Mouse (Mus musculus) forebrain, postnatal 0 days (tissue): ENCODE data around the gene Wfdc11. TPM values are rescaled to one million over a fixed set of nuclear protein-coding genes. Genes with fewer than 3 reads are reported as not detected.
"Not testable (repeated sequence)": the region's sequence is repeated elsewhere in the genome, so short reads cannot be mapped to it uniquely, and the experiment has no call there.

Experiments
- ATAC-seq: fragments of 200-750 bp; cut with Nextera tagmentation; 2 replicates; pipeline ENCODE4 v1.8.0; 2017; ENCODE audit warnings: mild to moderate bottlenecking, moderate library complexity
- DNase-seq: peaks from one replicate; pipeline ENCODE4 v3.0.0-alpha.2; 2015
- H3K27ac ChIP-seq: fragments of 300-500 bp; sonication (generic); 2 replicates; pipeline ENCODE4 v1.5.1; 2014; ENCODE audit warnings: low read depth, mild to moderate bottlenecking, antibody characterized with exemption, low read length, moderate library complexity, mixed read lengths
- H3K27me3 ChIP-seq: fragments of 300-500 bp; sonication (generic); 2 replicates; pipeline ENCODE4 v1.6.1; 2014; ENCODE audit warnings: mild to moderate bottlenecking, low read length, mixed read lengths; ENCODE audit not compliant: insufficient read depth
- H3K36me3 ChIP-seq: fragments of 300-500 bp; sonication (generic); 2 replicates; pipeline ENCODE4 v1.6.1; 2014; ENCODE audit warnings: mild to moderate bottlenecking, moderate library complexity; ENCODE audit not compliant: insufficient read depth
- H3K4me1 ChIP-seq: fragments of 300-500 bp; sonication (generic); 2 replicates; pipeline ENCODE4 v1.6.1; 2014; ENCODE audit warnings: antibody characterized with exemption; ENCODE audit not compliant: insufficient read depth
- H3K4me2 ChIP-seq: fragments of 300-500 bp; sonication (generic); 2 replicates; pipeline ENCODE4 v1.6.1; 2014; ENCODE audit warnings: low read depth, mild to moderate bottlenecking, moderate library complexity
- H3K4me3 ChIP-seq: fragments of 300-500 bp; sonication (generic); 2 replicates; pipeline ENCODE4 v1.5.1; 2014; ENCODE audit warnings: low read depth, low read length, mixed read lengths
- H3K9ac ChIP-seq: fragments of 300-500 bp; sonication (generic); 2 replicates; pipeline ENCODE4 v1.6.1; 2014; ENCODE audit warnings: mild to moderate bottlenecking
- H3K9me3 ChIP-seq: fragments of 300-500 bp; sonication (generic); 2 replicates; pipeline ENCODE4 v1.6.1; 2016; ENCODE audit warnings: low read length
- CTCF ChIP-seq: sonication (generic); IDR thresholded peaks from 2 replicates; pipeline ENCODE4 v1.5.1; 2016; ENCODE audit warnings: antibody characterized with exemption, control low read depth, low read depth
- WGBS: fragments of 180-500 bp; shearing (Covaris S2); extraction: QIAGEN DNeasy Blood & Tissue Kit; methylation state at CpG from one replicate; pipeline ENCODE4 v1.1.7; 2014; 5-methylcytosine and 5-hydroxymethylcytosine counted together
- polyA plus RNA-seq: library from polyadenylated mRNA; unstranded; fragments of >200 nt; fragmentation: Nextera tagmentation; extraction: Ambion mirVana; gene quantifications from 2 replicates; pipeline ENCODE4 v1.2.1, GENCODE M21; 2015
- total RNA-seq: library from RNA; depleted of rRNA; stranded (reverse); fragments of >200 nt; gene quantifications from 2 replicates; pipeline ENCODE4 v1.2.3, GENCODE M21; 2014; rRNA removed

Wfdc11 gene
- total RNA-seq (not detected in 2 replicates), polyA plus RNA-seq (not detected in 2 replicates)

DNA sequence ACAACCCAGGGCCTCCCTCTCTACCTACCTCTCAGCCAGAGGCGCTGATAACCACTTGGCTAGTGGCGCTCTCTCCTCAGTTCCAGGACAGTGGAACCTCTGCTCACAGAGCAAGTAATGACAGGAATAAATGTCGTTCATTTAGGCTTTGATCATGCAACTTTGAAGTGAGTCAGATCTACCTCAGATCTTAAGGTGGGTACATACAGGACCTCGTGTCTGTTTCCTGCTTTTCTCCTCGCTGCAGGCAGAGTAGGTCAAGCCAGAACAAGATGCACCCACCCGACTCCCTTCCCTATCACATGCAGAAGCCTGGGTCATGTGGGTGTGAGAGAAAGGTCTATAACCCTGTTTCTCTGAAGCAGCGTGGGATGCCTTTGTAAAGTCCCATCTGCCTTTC is at the start of gene Wfdc11:
Gene Wfdc11, minus strand, starts transcription at position 101 of the 400 bp plus-strand sequence.
- DNase-seq (no peak), ATAC-seq (no peak)
- 79% methylated on average over 7 of the region's 7 CpGs for WGBS
- no peak for TF ChIP-seq CTCF
- no peaks in the 10 kb centered on the region for H3K36me3 ChIP-seq
- no peaks in the 10 kb centered on the region for H3K4me1 ChIP-seq
- no peaks in the 10 kb centered on the region for H3K9me3 ChIP-seq
- no peak within 1 kb of the TSS for H3K4me3 ChIP-seq
- H3K9ac ChIP-seq, result no peak within 1 kb of the TSS
- no peaks in the 10 kb centered on the region for H3K27me3 ChIP-seq
- no peak within 1 kb of the TSS for H3K4me2 ChIP-seq
- H3K27ac ChIP-seq, result no peak within 1 kb of the TSS

DNA sequence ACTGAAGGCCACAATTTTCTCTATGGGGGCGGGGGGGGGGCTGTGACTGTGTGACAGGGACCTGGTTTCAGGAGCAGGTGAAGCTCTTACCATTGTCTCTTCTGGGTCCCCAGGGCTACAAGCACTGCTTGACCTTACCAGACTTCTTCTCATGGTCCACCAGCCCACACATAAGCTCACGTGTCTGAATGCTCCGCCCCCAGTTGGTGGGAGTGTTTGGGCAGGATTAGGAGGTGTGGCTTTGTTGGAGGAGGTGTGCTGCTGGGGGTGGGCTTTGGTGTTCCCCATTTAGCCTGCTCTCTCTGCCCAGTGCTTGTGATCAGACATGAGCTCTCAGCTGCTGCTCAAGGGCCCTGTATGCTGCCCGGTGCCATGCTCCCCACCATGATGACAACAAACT is 49.4 kb upstream of the Wfdc11 start:
- H3K4me1 ChIP-seq, result no peaks in the 10 kb centered on the region
- H3K36me3 ChIP-seq, result no peaks in the 10 kb centered on the region
- no peak overlapping the region for H3K4me3 ChIP-seq
- no peaks in the 10 kb centered on the region for H3K9me3 ChIP-seq
- no peak for DNase-seq
- H3K4me2 ChIP-seq, result no peak overlapping the region
- 71% methylated on average over 4 of the region's 4 CpGs for WGBS
- no peak for ATAC-seq
- TF ChIP-seq CTCF, result no peak
- H3K27me3 ChIP-seq, result no peaks in the 10 kb centered on the region
- H3K27ac ChIP-seq, result no peak overlapping the region
- no peak overlapping the region for H3K9ac ChIP-seq

DNA sequence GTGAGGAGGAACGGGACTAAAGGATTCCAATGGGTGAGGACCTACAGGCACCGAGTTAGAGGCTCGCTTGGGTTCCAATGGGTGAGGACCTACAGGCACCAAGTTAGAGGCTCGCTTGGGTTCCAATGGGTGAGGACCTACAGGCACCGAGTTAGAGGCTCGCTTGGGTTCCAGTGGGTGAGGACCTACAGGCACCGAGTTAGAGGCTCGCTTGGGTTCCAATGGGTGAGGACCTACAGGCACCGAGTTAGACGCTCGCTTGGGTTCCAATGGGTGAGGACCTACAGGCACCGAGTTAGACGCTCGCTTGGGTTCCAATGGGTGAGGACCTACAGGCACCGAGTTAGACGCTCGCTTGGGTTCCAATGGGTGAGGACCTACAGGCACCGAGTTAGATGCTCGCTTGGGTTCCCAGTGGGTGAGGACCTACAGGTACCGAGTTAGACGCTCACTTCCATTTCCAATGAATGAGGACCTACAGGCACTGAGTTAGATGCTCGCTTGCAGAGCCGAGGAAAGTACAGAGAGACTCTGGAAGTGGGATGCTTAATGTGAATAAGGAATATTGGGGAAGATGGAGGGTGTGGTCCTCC is 42.4 kb upstream of the Wfdc11 start:
- not testable (repeated sequence) for H3K27me3 ChIP-seq, H3K4me3 ChIP-seq, H3K27ac ChIP-seq, ATAC-seq, H3K4me2 ChIP-seq, H3K9ac ChIP-seq, H3K9me3 ChIP-seq, H3K36me3 ChIP-seq, DNase-seq, H3K4me1 ChIP-seq
- whole genome bisulfite sequencing, result 92% methylated on average over 20 of the region's 23 CpGs

DNA sequence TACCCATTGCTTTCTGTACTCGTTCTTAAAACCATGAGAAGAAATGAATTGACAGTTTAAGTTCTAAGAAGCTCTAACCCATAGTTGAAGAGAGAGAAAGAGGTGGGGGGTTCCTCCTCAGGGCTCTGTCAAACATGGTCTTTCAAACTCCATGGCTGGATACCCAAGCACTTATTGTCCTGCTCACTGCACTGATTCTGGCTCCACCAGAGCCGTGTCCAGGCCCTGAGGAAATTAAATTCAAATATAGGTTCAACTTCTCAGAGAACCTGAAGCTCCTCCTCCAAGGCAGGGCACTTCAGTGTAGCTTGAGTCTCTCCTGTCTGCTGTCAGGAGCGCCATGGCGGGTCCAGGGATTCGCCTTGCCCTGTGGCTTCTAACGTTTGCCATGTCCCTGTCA is 41.1 kb upstream of the Wfdc11 start, which contains the start of gene Spint5:
Gene Spint5, plus strand, starts transcription at position 301 of the 400 bp plus-strand sequence.
- H3K36me3 ChIP-seq, result no peaks in the 10 kb centered on the region
- H3K9me3 ChIP-seq, result no peaks in the 10 kb centered on the region
- DNase-seq, result no peak
- WGBS, result 87% methylated on average over 6 of the region's 6 CpGs
- ATAC-seq, result no peak
- no peak within 1 kb of the TSS for H3K4me2 ChIP-seq
- H3K27ac ChIP-seq, result no peak within 1 kb of the TSS
- no peaks in the 10 kb centered on the region for H3K4me1 ChIP-seq
- TF ChIP-seq CTCF, result no peak
- H3K4me3 ChIP-seq, result no peak within 1 kb of the TSS
- no peaks in the 10 kb centered on the region for H3K27me3 ChIP-seq
- no peak within 1 kb of the TSS for H3K9ac ChIP-seq

DNA sequence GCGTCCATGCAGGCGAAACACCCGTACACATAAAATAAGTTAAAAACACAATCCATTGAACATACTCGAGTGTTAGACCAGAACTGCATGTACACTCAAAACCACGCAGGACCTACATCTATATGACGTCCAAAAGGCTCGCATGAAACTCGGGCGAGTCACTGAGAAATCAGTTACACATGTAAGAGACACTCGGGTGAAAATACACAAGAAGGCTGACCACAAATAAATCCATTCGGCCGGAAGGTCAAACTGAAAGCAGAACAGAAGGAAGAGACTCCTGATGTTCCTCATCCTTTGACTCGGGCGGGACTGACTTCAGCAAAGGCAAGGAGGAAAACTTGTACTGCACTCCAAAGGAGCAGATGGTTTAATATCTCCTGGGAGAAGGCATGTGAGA is 32.1 kb upstream of the Wfdc11 start:
- Histone ChIP-seq H3K27me3 (no peaks in the 10 kb centered on the region), H3K9me3 (no peaks in the 10 kb centered on the region), H3K27ac (no peak overlapping the region), H3K36me3 (no peaks in the 10 kb centered on the region), H3K9ac (no peak overlapping the region), H3K4me1 (no peaks in the 10 kb centered on the region), H3K4me2 (no peak overlapping the region), H3K4me3 (no peak overlapping the region)
- WGBS, result 92% methylated on average over 14 of the region's 14 CpGs
- DNase-seq (no peak), ATAC-seq (no peak)
- no peak for TF ChIP-seq CTCF

DNA sequence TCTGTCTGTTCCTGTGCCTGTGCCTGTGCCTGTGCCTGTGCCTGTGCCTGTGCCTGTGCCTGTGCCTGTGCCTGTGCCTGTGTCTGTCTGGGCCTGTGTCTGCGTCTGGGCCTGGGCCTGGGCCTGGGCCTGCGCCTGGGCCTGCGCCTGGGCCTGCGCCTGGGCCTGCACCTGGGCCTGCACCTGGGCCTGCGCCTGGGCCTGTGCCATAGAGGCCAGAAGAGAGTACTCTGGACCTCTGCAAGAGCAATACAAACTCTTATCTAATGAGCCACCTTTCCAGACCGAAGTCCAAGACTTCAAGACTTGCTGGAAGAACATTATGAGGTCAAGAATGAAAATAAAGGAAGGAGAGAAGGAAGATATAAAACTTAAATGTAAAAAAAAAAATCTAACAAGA is 31.4 kb upstream of the Wfdc11 start:
- ATAC-seq (no peak), DNase-seq (no peak)
- no peaks in the 10 kb centered on the region for H3K36me3 ChIP-seq
- H3K27me3 ChIP-seq, result no peaks in the 10 kb centered on the region
- no peak overlapping the region for H3K9ac ChIP-seq
- H3K9me3 ChIP-seq, result no peaks in the 10 kb centered on the region
- no peaks in the 10 kb centered on the region for H3K4me1 ChIP-seq
- no peak overlapping the region for H3K4me2 ChIP-seq
- H3K4me3 ChIP-seq, result no peak overlapping the region
- WGBS, result 93% methylated on average over 6 of the region's 6 CpGs
- TF ChIP-seq CTCF, result no peak
- H3K27ac ChIP-seq, result no peak overlapping the region

DNA sequence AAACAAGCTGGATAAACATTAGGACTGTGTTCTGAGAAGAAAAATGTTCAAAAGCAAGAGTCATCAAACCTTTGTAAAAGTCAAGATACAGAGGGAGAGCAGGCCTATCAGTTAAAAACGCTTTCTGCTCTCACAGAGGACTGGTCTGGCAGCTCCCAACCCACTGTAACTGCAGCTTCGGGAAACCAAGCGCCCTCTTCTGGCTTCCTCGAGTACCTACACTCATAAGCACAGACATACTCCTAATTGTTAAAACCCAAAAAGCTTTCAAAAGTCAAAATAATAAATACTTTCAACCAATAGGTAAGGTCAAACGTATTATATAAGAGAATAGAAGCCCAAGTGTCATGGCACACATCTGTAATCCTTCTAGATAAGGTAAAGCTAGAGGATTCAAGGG is 30.3 kb upstream of the Wfdc11 start:
- no peaks in the 10 kb centered on the region for H3K4me1 ChIP-seq
- H3K27me3 ChIP-seq, result no peaks in the 10 kb centered on the region
- no peak overlapping the region for H3K4me3 ChIP-seq
- no peaks in the 10 kb centered on the region for H3K36me3 ChIP-seq
- WGBS, result 80% methylated on average over 5 of the region's 5 CpGs
- no peak overlapping the region for H3K4me2 ChIP-seq
- no peak overlapping the region for H3K9ac ChIP-seq
- H3K9me3 ChIP-seq, result no peaks in the 10 kb centered on the region
- no peak for TF ChIP-seq CTCF
- DNase-seq, result no peak
- no peak for ATAC-seq
- no peak overlapping the region for H3K27ac ChIP-seq
